Mouse (Mus musculus): ENCODE measurements around the gene Sf3a2. TPM values are rescaled to one million over a fixed set of nuclear protein-coding genes. Genes with fewer than 3 reads are reported as not detected.
A peak's percentile ranks its signal among the peaks of the same experiment; 100 is the strongest.

The Sf3a2 gene
- total and polyA plus RNA-seq, 3 experiments, result 50.4 to 210 TPM; not detected in 1

- TF ChIP-seq GABPA (IDR thresholded peaks at IDR 0.05; ENCODE audit: low read depth, low read length), result no peak
- no peak for TF ChIP-seq USF1 (IDR thresholded peaks at IDR 0.05; ENCODE audit: low read depth, low read length)
- no peak for TF ChIP-seq RCOR1 (IDR thresholded peaks at IDR 0.05; ENCODE audit: low read depth, low read length)
- no peak for TF ChIP-seq SMC3 (IDR thresholded peaks at IDR 0.05; ENCODE audit: low read depth, low read length)
- TF ChIP-seq UBTF (IDR thresholded peaks at IDR 0.05; ENCODE audit: borderline replicate concordance, insufficient read depth, low read depth, low read length), result no peak
Observed at GRCm38 (mm10) chr10:80826151-80827062, 28.4 kb downstream of the Sf3a2 start, which contains the start of gene Oaz1 (continued).

GRCm38 (mm10) chr10:80827063-80827869 is 29.3 kb downstream of the Sf3a2 start:
- H3K27ac ChIP-seq (ENCODE audit: control insufficient read depth, low read depth, low read length), result no peak overlapping the region
- no peaks in the 10 kb centered on the region for H3K9me3 ChIP-seq (replicated peaks; ENCODE audit: insufficient read depth, low read length)
- no peak for TF ChIP-seq MAX (IDR thresholded peaks at IDR 0.05; ENCODE audit: low read length)
- TF ChIP-seq BHLHE40 (IDR thresholded peaks at IDR 0.05; ENCODE audit: borderline replicate concordance, low read depth, low read length), result no peak
- no peak for TF ChIP-seq JUND (IDR thresholded peaks at IDR 0.05; ENCODE audit: low read depth, low read length)
- TF ChIP-seq SMC3 (IDR thresholded peaks at IDR 0.05; ENCODE audit: low read depth, low read length), result no peak
- TF ChIP-seq POLR2AphosphoS2 (IDR thresholded peaks at IDR 0.05; ENCODE audit: low read length), result no peak
- no peak for TF ChIP-seq HCFC1 (IDR thresholded peaks at IDR 0.05; ENCODE audit: low read depth, low read length)
- TF ChIP-seq GATA1 (IDR thresholded peaks at IDR 0.05; ENCODE audit: low read depth, low read length), result no peak
- no peak for TF ChIP-seq TAL1 (IDR thresholded peaks at IDR 0.05; ENCODE audit: low read length)
- no peak for TF ChIP-seq E2F4 (IDR thresholded peaks at IDR 0.05; ENCODE audit: borderline replicate concordance, low read depth, low read length)
- TF ChIP-seq TCF12 (IDR thresholded peaks at IDR 0.05; ENCODE audit: low read depth, low read length), result no peak
- no peak for TF ChIP-seq MAZ (IDR thresholded peaks at IDR 0.05; ENCODE audit: low read depth, low read length)
- TF ChIP-seq ZC3H11A (IDR thresholded peaks at IDR 0.05; ENCODE audit: low read depth, low read length), result no peak
- peak; percentile 14; the same call in 1 of the 2 replicates for TF ChIP-seq SIN3A (IDR thresholded peaks at IDR 0.05; ENCODE audit: low read length)
- no peak for TF ChIP-seq ZKSCAN1 (IDR thresholded peaks at IDR 0.05; ENCODE audit: low read depth, low read length)
- no peak for TF ChIP-seq MYB (IDR thresholded peaks at IDR 0.05; ENCODE audit: low read depth, low read length)
- no peak for TF ChIP-seq RAD21 (IDR thresholded peaks at IDR 0.05; ENCODE audit: low read depth, low read length)
- TF ChIP-seq NELFE (IDR thresholded peaks at IDR 0.05; ENCODE audit: low read depth, low read length), result 0 out of 2 replicates have a peak, but pooled peaks have one; percentile 6
- peak overlapping the region; percentile 95 for H3K9ac ChIP-seq (ENCODE audit: control insufficient read depth, low read depth, low read length, poor library complexity, severe bottlenecking)
- H3K4me1 ChIP-seq (ENCODE audit: control insufficient read depth in 1 of 2, insufficient read depth in 2 of 2, low read length in 2 of 2), result peaks cover 8 to 24% of the 10 kb centered on the region in 2 experiments
- DNase-seq (ENCODE audit: low read depth, low spot score), result no peak
- no peaks in the 10 kb centered on the region for H3K27me3 ChIP-seq (ENCODE audit: control insufficient read depth in 1 of 2, insufficient read depth in 2 of 2, low read length in 2 of 2)
- peaks cover 0 to 19% of the 10 kb centered on the region in 2 experiments; a peak in 2 of 4 replicates for H3K36me3 ChIP-seq (ENCODE audit: control insufficient read depth in 1 of 2, insufficient read depth in 2 of 2, low read length in 2 of 2)
- H3K79me2 ChIP-seq (ENCODE audit: control insufficient read depth, insufficient read depth, low read length, poor library complexity), result peaks cover 23% of the 10 kb centered on the region
- peak overlapping the region; percentile 97 to 98 for H3K4me3 ChIP-seq (ENCODE audit: control insufficient read depth in 1 of 2, insufficient read depth in 1 of 2, low read depth in 2 of 2, low read length in 2 of 2)

Data from MEL (cell line).